ENCODE assay signal across 22 mouse cellular contexts in the genomic region with DNA sequence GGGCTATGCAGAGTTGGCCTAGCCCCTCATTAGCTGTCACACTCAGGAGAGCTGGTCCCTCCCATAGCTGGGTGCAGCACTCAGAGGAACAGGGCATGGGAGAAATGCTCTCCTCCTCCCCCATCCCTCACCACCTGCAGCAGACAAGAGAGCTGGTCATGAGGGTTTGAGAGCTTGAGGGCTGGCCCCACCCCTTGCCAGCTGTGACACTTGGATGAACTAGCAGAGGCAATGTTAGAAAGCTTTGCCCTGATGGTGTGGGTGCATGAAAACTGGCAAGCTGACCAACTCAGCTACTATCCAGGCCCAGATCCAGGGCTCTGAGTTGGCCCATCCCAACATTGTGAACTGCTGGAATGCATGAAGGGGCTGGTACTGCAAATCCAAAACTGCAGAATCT. TPM values are rescaled to one million over a fixed set of nuclear protein-coding genes. Genes with fewer than 3 reads are reported as not detected.
DNase-seq lines count a peak whose midpoint lies in the region; ATAC-seq lines count a peak whose summit lies in the region.
"Had no signal": no experiment of that assay in that cellular context is flagged by ENCODE, and none has a peak within 500 bp of the region (broad histone marks: within the 10 kb centered on the region; RNA-seq: fewer than 3 reads in every experiment).

No protein-coding gene starts in this region.

- no peaks in the 10 kb centered on the region for H3K36me3 ChIP-seq in heart, embryonic 12.5 days
- H3K36me3 ChIP-seq: embryonic facial prominence, embryonic 13.5 days; forebrain, embryonic 10.5 days; hindbrain, embryonic 12.5 days; limb, embryonic 13.5 days had no signal

- H3K4me2 ChIP-seq in heart, embryonic 12.5 days, result no peak overlapping the region
- H3K4me2 ChIP-seq: embryonic facial prominence, embryonic 13.5 days; heart, embryonic 11.5 days; hindbrain, embryonic 12.5 days; limb, embryonic 13.5 days had no signal

- no peak overlapping the region for H3K4me3 ChIP-seq in heart, embryonic 12.5 days
- H3K4me3 ChIP-seq: embryonic facial prominence, embryonic 13.5 days; forebrain, embryonic 10.5 days; hindbrain, embryonic 12.5 days; limb, embryonic 13.5 days had no signal

- ATAC-seq in heart, embryonic 12.5 days (ENCODE audit: insufficient number of reproducible peaks, low FRiP score), result no peak
- ATAC-seq in activated CD4-positive, CD25-positive, alpha-beta regulatory T cell, adult 4 months, result no peak
- ATAC-seq: liver, postnatal 0 days; midbrain, embryonic 16.5 days had no signal

- 0 out of 2 replicates have a peak, but pooled peaks cover 3% of the 10 kb centered on the region for H3K9me3 ChIP-seq in heart, embryonic 12.5 days (replicated peaks)
- H3K9me3 ChIP-seq: forebrain, embryonic 10.5 days; limb, embryonic 13.5 days had no signal

- no peaks in the 10 kb centered on the region for H3K4me1 ChIP-seq in heart, embryonic 12.5 days (replicated peaks)
- H3K4me1 ChIP-seq: embryonic facial prominence, embryonic 13.5 days; forebrain, embryonic 10.5 days; hindbrain, embryonic 12.5 days; limb, embryonic 13.5 days had no signal

- no peak overlapping the region for H3K27ac ChIP-seq in heart, embryonic 12.5 days (ENCODE audit: poor library complexity, severe bottlenecking)
- H3K27ac ChIP-seq: embryonic facial prominence, embryonic 13.5 days; forebrain, embryonic 10.5 days; hindbrain, embryonic 12.5 days; limb, embryonic 13.5 days had no signal

- no peaks in the 10 kb centered on the region for H3K27me3 ChIP-seq in heart, embryonic 12.5 days (replicated peaks)
- H3K27me3 ChIP-seq: embryonic facial prominence, embryonic 13.5 days; hindbrain, embryonic 12.5 days; limb, embryonic 13.5 days had no signal

- DNase-seq in cerebellum, adult 9-11 months, result peak; percentile 12
- no peak for DNase-seq in cerebellum, postnatal 25 days
- DNase-seq in heart, adult 9 months (ENCODE audit: low spot score in 2 of 2), result peak; percentile 10 to 17
- DNase-seq in right cerebral cortex, adult 18-20 months, result peak; percentile 40
- DNase-seq in right cerebral cortex, postnatal 4 days, result no peak
- peak; percentile 14 to 36 for DNase-seq in layer of hippocampus, postnatal 36 days
- DNase-seq: adrenal gland, postnatal 25 days; B cell, adult 2 months; liver, postnatal 0 days; lung, postnatal 36 days; right cerebral cortex, postnatal 14 days; thymus, adult 18-20 months had no signal

- H3K9ac ChIP-seq in heart, embryonic 12.5 days, result no peak overlapping the region
- H3K9ac ChIP-seq: embryonic facial prominence, embryonic 13.5 days; hindbrain, embryonic 12.5 days; limb, embryonic 13.5 days; liver, postnatal 0 days had no signal

RNA-seq across cellular contexts. Expression of gene Ankub1, which starts 14.8 kb away (rescaled TPM):
- polyA plus RNA-seq in heart, embryonic 12.5 days (2016; fragmentation: Nextera tagmentation; extraction: Ambion mirVana), result 0.06 TPM in 1 of 2 replicates, not detected in the other
- 1 to 10 TPM; 1.9 to 2.1 TPM for total RNA-seq in layer of hippocampus, postnatal 36 days (2021)
- polyA plus RNA-seq in activated CD4-positive, CD25-positive, alpha-beta regulatory T cell, adult 4 months (2017; shearing (Covaris generic)), result under 1 TPM; 0.17 to 0.32 TPM
- total RNA-seq: adrenal gland, postnatal 25 days had no signal
- polyA plus RNA-seq: intestine, embryonic 14.5 days; kidney, embryonic 14.5 days had no signal

RNA-seq across cellular contexts. Expression of gene Commd2, which starts 26.3 kb away (rescaled TPM):
- 50.6 and 51.7 TPM in 2 replicates for polyA plus RNA-seq in heart, embryonic 12.5 days (2016; fragmentation: Nextera tagmentation; extraction: Ambion mirVana)
- total RNA-seq in layer of hippocampus, postnatal 36 days (2021), result 10 to 100 TPM; 20.3 to 22.6 TPM
- 10 to 100 TPM; 74.9 to 82.5 TPM for polyA plus RNA-seq in activated CD4-positive, CD25-positive, alpha-beta regulatory T cell, adult 4 months (2017; shearing (Covaris generic))

RNA-seq across cellular contexts. Expression of gene Rnf13, which starts 58.1 kb away (rescaled TPM):
- 56.3 and 63.8 TPM in 2 replicates for polyA plus RNA-seq in heart, embryonic 12.5 days (2016; fragmentation: Nextera tagmentation; extraction: Ambion mirVana)
- total RNA-seq in layer of hippocampus, postnatal 36 days (2021), result 10 to 100 TPM; 90.3 to 92.1 TPM
- 10 to 100 TPM; 52.0 to 59.6 TPM for polyA plus RNA-seq in activated CD4-positive, CD25-positive, alpha-beta regulatory T cell, adult 4 months (2017; shearing (Covaris generic))

Comparison
In these comparisons a context has a peak if more than half of its experiments do, and no peak if none do; other contexts are left out.
1. DNase-seq: peak in cerebellum, adult 9-11 months (single experiment), heart, adult 9 months (2 of 2), right cerebral cortex, adult 18-20 months (single experiment) and layer of hippocampus, postnatal 36 days (2 of 2); none in cerebellum, postnatal 25 days (0 of 2) and right cerebral cortex, postnatal 4 days (single experiment).